Mouse (Mus musculus): ENCODE results near the gene P2rx2. TPM values are rescaled to one million over a fixed set of nuclear protein-coding genes. Genes with fewer than 3 reads are reported as not detected.
A peak's percentile ranks its signal among the peaks of the same experiment; 100 is the strongest.

P2rx2 gene
- total RNA-seq (2021) = not detected
- long read RNA-seq, experiment 1 = 0 reads
- long read RNA-seq, experiment 2 = 0 reads

- intact Hi-C loops (cut with DNase I) = no loop called here
- peak; percentile 18 to 39 for DNase-seq
Observed at GRCm38 (mm10) chr5:110342648-110343284, at the start of gene P2rx2. Gene P2rx2 (minus strand): TSS chr5:110343212.

- no peak for DNase-seq
- intact Hi-C loops (cut with DNase I) = no loop called here
Observed at GRCm38 (mm10) chr5:110392727-110393126, 49.7 kb upstream of the P2rx2 start.

DNA sequence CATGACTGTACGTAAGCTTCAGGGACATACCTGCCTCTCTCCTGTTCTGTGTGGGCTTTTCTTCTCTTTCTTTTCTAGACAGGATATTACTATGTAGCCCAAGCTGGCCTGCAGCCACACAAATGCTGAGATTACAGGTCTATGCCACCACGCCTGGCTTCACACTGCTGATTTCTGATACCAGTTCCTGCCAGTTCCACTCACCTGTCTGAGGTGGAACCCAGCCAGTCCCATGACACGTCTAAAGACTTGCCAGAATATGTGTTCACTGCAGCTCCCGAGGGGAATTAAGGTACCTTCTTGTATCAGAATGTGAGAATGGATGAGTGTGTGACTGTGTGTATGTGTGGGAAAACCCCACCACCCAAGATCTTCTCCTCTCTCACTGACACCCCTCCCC is 47.6 kb upstream of the P2rx2 start:
- intact Hi-C loops (cut with DNase I) = no loop called here
- DNase-seq = no peak

- intact Hi-C loops (cut with DNase I) = no loop called here
- no peak for DNase-seq
Observed at GRCm38 (mm10) chr5:110387332-110387731, 44.3 kb upstream of the P2rx2 start.

DNA sequence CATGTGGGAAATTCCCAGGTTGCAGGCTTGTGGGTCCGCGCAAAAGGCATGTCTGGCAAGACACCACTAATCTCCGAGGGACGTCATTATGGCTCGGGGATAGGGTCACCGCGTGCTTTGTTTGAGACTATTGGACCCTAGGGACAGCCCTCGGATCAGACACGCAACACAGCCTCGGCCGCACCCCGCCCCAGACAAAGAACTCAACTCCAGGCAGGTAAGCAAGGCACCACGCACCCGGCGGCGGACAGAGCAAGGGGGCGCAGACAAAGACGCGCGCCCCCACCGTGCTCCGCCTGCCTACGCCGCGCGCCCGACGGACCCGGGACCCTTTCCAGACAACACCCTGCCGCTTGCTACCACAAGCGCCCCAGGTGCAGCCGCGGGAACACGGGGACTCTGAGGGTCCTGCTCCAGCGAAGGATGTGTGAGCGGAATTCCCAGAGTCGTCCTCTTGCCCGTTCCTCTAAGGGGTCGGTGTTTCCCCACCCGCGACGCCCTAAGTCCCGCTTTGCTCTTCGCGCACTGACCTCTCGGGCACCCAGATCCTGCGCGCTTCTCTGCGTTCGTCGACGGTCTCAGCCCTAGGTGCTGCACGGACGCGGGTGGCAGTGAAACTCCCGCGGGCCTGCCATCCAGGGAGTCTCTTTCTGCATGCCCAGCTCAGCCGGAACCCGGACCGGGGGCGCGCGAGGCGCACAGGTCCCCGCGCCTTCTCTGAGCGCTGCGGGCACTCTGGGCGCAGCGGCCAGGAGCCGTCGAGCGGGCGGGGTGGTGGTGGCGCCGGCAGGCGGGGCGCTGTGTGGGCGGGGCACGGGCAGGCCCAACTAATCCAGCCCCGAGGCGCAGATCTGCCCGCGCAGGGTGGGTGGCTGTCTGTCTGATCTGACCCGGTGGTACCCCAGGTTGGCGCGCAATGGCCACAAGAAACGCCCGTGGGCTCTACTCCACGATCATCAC is 43.6 kb upstream of the P2rx2 start:
- intact Hi-C loops (cut with DNase I) = no loop called here
- peak; percentile 73 to 76 for DNase-seq

GRCm38 (mm10) chr5:110385263-110385662 is 42.3 kb upstream of the P2rx2 start:
- intact Hi-C loops (cut with DNase I) = no loop called here
- no peak for DNase-seq

DNA sequence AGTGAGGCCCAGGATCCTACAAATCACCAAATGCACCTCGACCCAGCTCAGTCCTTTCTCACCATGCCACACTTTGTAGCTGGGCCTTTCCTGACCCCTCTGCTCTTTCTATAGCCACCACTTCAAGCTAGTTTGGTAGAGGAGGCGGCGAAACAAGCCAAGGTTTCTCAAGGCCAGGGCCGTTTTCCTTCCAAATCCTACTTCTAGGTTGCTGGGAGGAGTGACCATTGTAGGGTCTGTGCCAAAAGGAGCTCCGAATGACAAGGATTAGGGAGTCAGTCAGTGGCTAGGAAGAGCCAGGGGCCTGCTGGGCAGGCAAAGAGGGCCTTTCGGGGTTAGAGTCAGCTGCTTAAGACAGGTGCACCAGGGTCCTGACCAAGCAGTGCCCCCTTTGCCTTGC is 41.5 kb upstream of the P2rx2 start:
- DNase-seq = no peak
- intact Hi-C loops (cut with DNase I) = no loop called here

- DNase-seq = no peak
- intact Hi-C loops (cut with DNase I) = no loop called here
Observed at GRCm38 (mm10) chr5:110379823-110380222, 36.8 kb upstream of the P2rx2 start.

DNA sequence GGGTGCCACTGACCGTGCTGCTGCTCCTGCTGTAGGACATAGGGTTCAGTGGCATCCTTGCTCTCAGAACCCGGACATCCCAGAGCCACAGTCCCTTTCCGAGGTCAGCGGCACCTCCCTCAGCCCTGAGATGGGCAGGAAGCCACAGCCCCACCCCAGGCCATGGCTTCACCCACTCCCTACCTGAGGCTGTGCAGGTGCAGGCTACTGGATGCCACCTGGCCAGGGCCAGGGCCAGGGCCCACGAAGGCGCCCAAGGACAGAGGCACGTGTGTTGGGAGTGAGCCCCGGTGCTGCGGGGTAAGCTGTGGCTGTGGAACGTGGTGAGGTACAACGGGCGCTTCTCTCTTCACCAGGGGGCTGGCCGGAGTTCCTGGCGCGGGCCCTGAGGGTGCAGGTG is 36.1 kb upstream of the P2rx2 start:
- no peak for DNase-seq
- intact Hi-C loops (cut with DNase I) = no loop called here

- intact Hi-C loops (cut with DNase I) = no loop called here
- no peak for DNase-seq
Observed at GRCm38 (mm10) chr5:110378181-110378583, 35.2 kb upstream of the P2rx2 start.

- DNase-seq = peak; percentile 74 to 83
- intact Hi-C loops (cut with DNase I) = loop anchor here (2.0 kb wide), 1 partner anchor 58 kb away; no protein-coding TSS in a partner anchor
Observed at GRCm38 (mm10) chr5:110376802-110377433, 33.9 kb upstream of the P2rx2 start.

DNA sequence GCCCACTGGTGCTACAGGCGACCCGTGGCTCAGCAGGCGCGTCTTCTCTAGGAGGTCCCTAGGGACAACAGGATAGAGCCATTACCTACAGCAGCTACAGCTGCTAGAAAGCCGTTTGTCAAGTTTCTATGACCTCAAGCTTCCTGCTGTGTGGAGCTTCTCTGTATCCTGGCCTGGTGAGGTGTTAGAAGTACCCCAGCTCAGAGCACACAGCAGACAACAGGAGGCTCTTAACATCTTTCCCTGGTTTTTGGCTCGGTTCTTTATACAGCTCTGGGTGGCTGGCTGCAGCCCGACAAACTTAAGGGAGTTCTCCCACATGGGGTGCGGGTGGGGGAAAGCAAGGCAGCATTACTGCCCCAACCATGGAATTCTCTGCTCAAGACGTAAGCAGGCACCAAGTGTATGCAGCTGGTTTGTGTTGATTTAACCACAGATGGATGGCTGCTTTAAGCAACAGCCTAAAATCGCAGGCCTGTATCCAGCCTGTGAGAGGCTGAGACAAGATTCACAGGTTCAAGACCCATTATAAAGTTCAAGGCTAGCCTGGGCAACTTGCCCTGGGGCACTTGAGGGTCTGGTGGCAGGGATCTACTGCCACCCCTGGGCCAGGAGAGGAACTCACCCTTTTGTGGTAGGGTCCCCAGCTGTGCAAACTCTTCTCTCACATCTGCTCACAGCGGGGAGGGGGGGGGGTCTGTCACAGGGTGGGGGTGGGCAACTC is 21.0 kb upstream of the P2rx2 start:
- intact Hi-C loops (cut with DNase I) = no loop called here

DNA sequence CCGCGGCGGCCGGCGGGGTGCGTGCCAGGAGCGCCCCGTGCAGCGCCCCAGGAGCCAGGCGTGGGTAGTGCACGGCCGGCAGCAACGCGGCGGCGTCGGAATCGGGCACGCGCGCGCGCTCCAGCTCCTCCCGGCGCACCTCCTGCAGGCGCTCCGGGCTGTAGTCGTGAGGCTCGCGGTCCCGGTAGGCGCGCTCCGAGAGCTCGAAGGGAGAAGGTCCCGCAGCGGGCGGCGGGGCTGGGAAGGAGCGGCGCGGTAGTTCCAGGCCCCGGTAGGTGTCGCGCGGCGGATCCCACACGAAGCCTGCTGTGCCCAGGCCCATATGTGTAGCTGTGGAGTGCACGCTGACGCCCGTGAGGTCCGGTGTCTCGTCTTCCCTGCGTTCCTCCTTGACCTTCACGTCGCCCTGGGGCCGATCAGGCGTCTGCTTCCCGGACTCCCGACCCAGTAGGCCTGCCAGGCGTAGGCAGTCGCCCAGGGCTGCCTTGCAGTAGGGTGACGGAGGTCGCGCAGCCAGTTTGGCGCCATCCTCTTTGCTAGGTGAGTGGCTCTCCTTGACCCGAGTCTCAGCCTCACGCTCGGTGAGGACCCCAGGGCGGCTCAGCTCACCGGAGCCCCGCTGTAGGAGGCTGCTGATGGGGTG is 20.3 kb upstream of the P2rx2 start:
- DNase-seq = peak; percentile 85 to 88

More for the DNA sequence above, 21.0 kb upstream of the P2rx2 start:
- DNase-seq = no peak

DNA sequence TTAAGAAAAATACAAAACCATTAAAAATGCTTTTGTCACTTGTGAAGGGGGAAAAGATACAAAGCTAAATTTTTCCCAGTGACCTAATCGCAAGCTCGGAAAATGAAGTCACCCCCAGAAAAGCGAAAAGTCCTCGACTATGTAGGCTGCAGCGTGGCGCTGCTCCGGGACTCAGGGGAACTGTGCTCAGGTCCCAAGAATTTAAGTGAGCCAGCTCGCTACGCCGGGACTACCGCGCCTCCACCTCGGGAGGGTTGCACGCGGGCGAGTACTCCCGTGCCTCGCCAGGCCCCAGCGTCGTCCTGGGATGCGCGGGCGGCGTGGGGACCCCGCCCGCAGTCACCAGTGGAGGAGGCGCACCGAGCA is 19.8 kb upstream of the P2rx2 start:
- intact Hi-C loops (cut with DNase I) = no loop called here
- DNase-seq = no peak

More for the DNA sequence above, 20.3 kb upstream of the P2rx2 start:
- intact Hi-C loops (cut with DNase I) = no loop called here

DNA sequence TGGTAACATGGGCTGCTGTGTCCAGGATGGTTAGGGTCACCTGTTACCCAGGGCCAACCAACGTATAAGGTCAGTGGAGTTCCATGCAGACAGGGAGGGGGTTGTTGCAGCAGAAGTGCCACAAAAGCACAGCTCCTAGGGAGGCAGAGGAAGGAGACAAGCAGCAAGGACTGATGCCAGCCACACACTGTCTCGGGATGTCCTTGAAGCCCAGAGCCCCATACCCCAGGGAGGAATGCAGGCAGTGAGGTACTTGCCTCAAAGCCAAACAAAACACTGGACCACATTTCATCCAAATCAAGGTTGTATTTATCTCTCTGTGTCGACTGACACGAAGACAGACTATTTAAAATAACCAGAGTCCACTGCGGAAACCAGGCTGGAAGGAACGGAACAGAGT is 18.5 kb upstream of the P2rx2 start:
- intact Hi-C loops (cut with DNase I) = no loop called here
- DNase-seq = no peak

DNA sequence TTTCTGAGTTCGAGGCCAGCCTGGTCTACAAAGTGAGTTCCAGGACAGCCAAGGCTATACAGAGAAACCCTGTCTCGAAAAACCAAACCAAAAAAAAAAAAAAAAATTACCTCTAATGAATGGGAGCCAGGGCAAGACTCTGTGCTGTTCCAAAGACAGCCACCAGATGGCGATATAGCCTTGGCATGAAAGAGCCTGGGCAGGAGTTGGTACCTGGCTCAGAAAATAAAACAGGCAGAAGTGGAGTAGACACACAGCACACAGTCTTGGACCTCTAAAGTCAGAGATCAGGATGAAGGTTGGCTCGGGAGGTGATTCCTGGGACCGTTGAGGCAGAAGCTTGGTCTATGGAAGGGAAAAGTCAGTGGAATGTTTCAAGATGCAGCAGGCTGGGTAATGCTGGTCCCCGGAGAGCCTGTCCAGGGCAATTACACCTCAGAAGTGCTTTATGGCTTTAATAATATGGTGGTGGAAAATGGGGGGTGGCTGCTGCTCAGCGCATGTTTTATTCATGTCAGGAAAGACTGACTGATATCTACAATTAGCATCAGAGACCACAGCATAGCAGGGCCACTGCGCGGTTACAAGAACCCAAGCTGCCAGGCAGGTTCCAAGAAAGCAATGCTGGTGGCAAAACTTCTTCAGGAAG is 14.6 kb upstream of the P2rx2 start:
- intact Hi-C loops (cut with DNase I) = loop anchor here (1.0 to 2.0 kb wide), 2 partner anchors 71 to 279 kb away; no protein-coding TSS in a partner anchor

GRCm38 (mm10) chr5:110354716-110355115 is 11.7 kb upstream of the P2rx2 start:
- intact Hi-C loops (cut with DNase I) = no loop called here

More for the DNA sequence above, 14.6 kb upstream of the P2rx2 start:
- peak; percentile 76 to 89 for DNase-seq

GRCm38 (mm10) chr5:110347006-110347405 is 4.0 kb upstream of the P2rx2 start:
- DNase-seq = no peak
- intact Hi-C loops (cut with DNase I) = no loop called here

More at GRCm38 (mm10) chr5:110354716-110355115, 11.7 kb upstream of the P2rx2 start:
- DNase-seq = peak in 1 of 2 experiments; percentile 49

- intact Hi-C loops (cut with DNase I) = no loop called here
- DNase-seq = no peak
Observed at GRCm38 (mm10) chr5:110345553-110345952, 2.5 kb upstream of the P2rx2 start.
